Mouse (Mus musculus) bone marrow, adult 2 months (tissue): ENCODE data around the gene Taf9b.

Source experiments
- CTCF ChIP-seq: fragments of 200-500 bp; IDR thresholded peaks from 2 replicates; pipeline ENCODE4 v1.5.1; 2011; ENCODE audit warnings: low read length, control low read depth; ENCODE audit not compliant: control insufficient read depth, insufficient read depth
- POLR2A ChIP-seq: fragments of 200-500 bp; IDR thresholded peaks from 2 replicates; pipeline ENCODE4 v1.6.1; 2011; ENCODE audit warnings: low read depth, mild to moderate bottlenecking, control low read depth, low read length, borderline replicate concordance; ENCODE audit not compliant: control insufficient read depth

DNA sequence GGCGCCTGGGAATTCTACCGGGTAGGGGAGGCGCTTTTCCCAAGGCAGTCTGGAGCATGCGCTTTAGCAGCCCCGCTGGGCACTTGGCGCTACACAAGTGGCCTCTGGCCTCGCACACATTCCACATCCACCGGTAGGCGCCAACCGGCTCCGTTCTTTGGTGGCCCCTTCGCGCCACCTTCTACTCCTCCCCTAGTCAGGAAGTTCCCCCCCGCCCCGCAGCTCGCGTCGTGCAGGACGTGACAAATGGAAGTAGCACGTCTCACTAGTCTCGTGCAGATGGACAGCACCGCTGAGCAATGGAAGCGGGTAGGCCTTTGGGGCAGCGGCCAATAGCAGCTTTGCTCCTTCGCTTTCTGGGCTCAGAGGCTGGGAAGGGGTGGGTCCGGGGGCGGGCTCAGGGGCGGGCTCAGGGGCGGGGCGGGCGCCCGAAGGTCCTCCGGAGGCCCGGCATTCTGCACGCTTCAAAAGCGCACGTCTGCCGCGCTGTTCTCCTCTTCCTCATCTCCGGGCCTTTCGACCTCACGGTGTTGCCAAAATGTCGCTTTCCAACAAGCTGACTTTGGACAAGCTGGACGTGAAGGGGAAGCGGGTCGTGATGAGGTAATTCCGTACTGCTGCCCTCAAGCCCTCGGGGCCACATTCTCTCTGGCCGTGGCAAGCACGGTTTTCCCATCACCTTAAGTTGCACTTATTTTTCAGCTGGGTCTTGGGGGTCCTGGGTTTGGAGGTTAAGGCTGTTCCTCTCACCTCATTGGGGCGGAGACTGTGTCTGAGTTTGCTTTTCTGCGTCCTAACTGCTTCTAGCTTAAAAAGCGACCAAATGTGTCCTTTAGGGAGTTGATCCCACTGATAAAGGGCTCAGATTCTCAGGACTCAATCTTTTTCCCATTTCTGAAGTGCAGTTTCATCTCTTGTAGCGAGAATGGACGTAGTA lies 34.0 kb downstream of the Taf9b start, which contains the start of gene Pgk1:
- TF ChIP-seq POLR2A (peak; percentile 58; the same call in 1 of the 2 replicates), CTCF (peak; percentile 9; the same call in 1 of the 2 replicates)
